Mouse (Mus musculus) limb, embryonic 15.5 days (tissue): ENCODE data around the gene Plaur. TPM values are rescaled to one million over a fixed set of nuclear protein-coding genes. Genes with fewer than 3 reads are reported as not detected.
A peak's percentile ranks its signal among the peaks of the same experiment; 100 is the strongest.

Experiments
- ATAC-seq: fragments of 200-750 bp; cut with Nextera tagmentation; 2 replicates; pipeline ENCODE4 v1.8.0; 2017; ENCODE audit warnings: low read depth, moderate TSS enrichment; ENCODE audit not compliant: insufficient number of reproducible peaks, low FRiP score, low TSS enrichment
- H3K27ac ChIP-seq: fragments of 300-500 bp; sonication (generic); 2 replicates; pipeline ENCODE4 v1.5.1; 2015; ENCODE audit warnings: moderate library complexity, mild to moderate bottlenecking, inconsistent platforms
- H3K27me3 ChIP-seq: fragments of 300-500 bp; sonication (generic); 2 replicates; pipeline ENCODE4 v1.6.1; 2015; ENCODE audit warnings: inconsistent platforms
- H3K36me3 ChIP-seq: fragments of 300-500 bp; sonication (generic); 2 replicates; pipeline ENCODE4 v1.6.1; 2015; ENCODE audit warnings: inconsistent platforms
- H3K4me1 ChIP-seq: fragments of 300-500 bp; sonication (generic); 2 replicates; pipeline ENCODE4 v1.6.1; 2015; ENCODE audit warnings: inconsistent platforms
- H3K4me2 ChIP-seq: fragments of 300-500 bp; sonication (generic); 2 replicates; pipeline ENCODE4 v1.6.1; 2015; ENCODE audit warnings: mild to moderate bottlenecking, inconsistent platforms
- H3K4me3 ChIP-seq: fragments of 300-500 bp; sonication (generic); 2 replicates; pipeline ENCODE4 v1.5.1; 2015; ENCODE audit warnings: mild to moderate bottlenecking, inconsistent platforms
- H3K9ac ChIP-seq: fragments of 300-500 bp; sonication (generic); 2 replicates; pipeline ENCODE4 v1.6.1; 2015; ENCODE audit warnings: inconsistent platforms
- H3K9me3 ChIP-seq: fragments of 300-500 bp; sonication (generic); 2 replicates; pipeline ENCODE4 v1.6.1; 2016; ENCODE audit warnings: inconsistent platforms
- WGBS: fragments of 180-500 bp; shearing (Covaris S2); methylation state at CpG from one replicate; pipeline ENCODE4 v1.1.7; 2015; 5-methylcytosine and 5-hydroxymethylcytosine counted together
- polyA plus RNA-seq: library from polyadenylated mRNA; unstranded; fragments of >200 nt; fragmentation: Nextera tagmentation; extraction: Ambion mirVana; gene quantifications from 2 replicates; pipeline ENCODE4 v1.2.1, GENCODE M21; 2015

The Plaur gene
- polyA plus RNA-seq, 1 experiment from 2014 or later, result 8.1 TPM

DNA sequence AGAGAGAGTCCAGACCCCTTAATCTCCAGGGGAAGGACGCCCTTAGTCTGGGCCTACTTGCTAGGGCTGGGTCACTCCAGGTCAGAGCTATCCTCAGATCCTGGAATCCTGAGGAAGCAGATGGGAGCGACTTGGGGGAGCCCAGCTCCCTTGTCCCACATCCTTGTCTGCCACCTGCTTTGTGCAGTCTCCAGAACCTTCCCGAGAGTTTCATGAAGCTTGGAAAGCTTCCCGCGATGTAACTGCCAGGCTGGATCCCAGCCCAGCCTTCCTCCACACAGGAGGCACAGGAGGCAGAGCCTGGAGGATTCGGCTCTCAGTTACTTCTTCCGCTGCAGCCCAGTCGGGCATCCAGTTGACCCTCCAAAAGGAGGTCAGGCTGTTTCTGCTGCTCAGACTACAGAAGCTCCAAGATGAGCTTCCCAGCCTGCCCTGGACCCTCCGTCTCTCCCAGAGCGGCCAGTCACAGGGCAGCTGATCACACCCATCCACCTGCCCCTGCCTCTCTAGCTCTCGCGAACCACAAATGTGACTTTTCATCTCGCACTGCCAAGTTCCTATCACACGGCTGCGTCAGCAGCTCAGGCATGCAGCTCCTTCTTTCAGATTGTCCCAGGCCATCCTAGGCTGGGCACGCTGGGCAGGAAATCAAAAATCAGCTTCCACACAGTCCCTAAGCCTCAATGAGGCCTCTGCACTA, 32.7 kb upstream of the Plaur start:
- Histone ChIP-seq H3K4me1 (0 out of 2 replicates have a peak, but pooled peaks cover 6% of the 10 kb centered on the region), H3K9me3 (no peaks in the 10 kb centered on the region; the same call in 1 of the 2 replicates), H3K27ac (peak overlapping the region; percentile 54; the same call in 1 of the 2 replicates), H3K27me3 (peaks cover 22% of the 10 kb centered on the region), H3K4me3 (no peak overlapping the region), H3K36me3 (no peaks in the 10 kb centered on the region), H3K4me2 (no peak overlapping the region), H3K9ac (no peak overlapping the region)
- 0 out of 2 replicates have a peak, but pooled peaks have one; percentile 26 for ATAC-seq
- 60% methylated on average over 16 of the region's 16 CpGs for WGBS

DNA sequence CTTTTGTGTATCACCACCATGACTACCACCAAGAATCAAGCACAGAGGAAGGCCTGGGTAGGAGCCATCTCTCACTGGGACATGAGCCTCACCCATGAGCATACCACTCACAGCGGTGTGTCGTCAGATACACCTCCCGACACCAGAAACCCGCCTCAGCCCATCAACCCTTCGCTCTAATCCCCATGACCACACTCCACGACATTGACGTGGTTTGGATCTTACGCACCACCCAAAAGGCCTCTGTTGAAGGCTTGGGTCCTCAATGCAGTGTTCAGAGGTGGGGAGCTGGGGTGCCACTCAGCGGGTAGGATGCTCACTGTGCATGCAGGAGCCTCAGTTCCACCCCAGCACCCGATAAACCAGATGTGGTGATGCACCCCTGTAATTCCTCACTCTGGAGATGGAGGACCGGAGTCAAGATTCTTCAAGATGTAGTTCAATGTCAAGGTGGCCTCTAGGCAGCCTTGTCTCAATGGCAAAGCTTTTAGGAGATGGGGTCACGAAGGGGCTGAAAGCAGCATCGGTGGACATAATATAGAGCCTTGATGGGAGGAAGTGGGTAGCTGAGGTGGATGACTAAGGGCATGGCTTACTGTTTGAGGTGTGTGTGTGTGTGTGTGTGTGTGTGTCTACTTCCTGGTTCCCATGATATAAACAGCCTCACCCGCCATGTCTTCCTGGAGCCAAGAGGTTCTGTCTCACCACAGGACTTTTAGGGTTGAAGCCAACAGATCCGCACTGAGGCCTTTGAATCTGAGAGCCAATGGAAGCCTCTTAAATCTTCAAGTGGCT, 31.5 kb upstream of the Plaur start:
- H3K9me3 ChIP-seq, result no peaks in the 10 kb centered on the region; the same call in 1 of the 2 replicates
- no peak overlapping the region for H3K4me3 ChIP-seq
- peaks cover 22% of the 10 kb centered on the region for H3K27me3 ChIP-seq
- H3K36me3 ChIP-seq, result no peaks in the 10 kb centered on the region
- no peak overlapping the region for H3K27ac ChIP-seq
- no peak overlapping the region for H3K9ac ChIP-seq
- no peak for ATAC-seq
- no peak overlapping the region for H3K4me2 ChIP-seq
- H3K4me1 ChIP-seq, result 0 out of 2 replicates have a peak, but pooled peaks cover 6% of the 10 kb centered on the region
- WGBS, result 94% methylated on average over 15 of the region's 15 CpGs

DNA sequence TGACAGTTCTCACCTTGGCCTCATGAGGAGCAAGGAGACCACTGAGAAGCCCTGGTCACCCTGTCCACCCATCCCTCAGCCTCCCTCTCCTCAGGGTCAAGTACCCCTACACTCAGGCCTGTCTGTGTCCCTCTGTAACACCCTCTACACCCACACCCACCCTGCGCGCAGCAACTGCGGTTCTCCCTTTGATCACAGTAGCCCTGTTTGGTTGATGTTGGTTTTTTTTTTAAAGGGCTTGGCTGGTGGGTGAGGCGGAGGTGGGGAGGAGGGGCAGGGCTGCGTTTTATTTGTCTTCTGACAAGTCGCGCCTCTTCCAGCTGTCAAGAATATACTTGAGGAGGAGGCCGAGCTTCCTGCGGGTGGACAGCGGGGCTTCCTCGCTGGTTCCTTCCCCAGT, 30.6 kb upstream of the Plaur start:
- peaks cover 22% of the 10 kb centered on the region for H3K27me3 ChIP-seq
- H3K36me3 ChIP-seq, result no peaks in the 10 kb centered on the region
- 57% methylated on average over 11 of the region's 11 CpGs for WGBS
- H3K4me3 ChIP-seq, result no peak overlapping the region
- H3K4me2 ChIP-seq, result no peak overlapping the region
- H3K9me3 ChIP-seq, result no peaks in the 10 kb centered on the region; the same call in 1 of the 2 replicates
- H3K27ac ChIP-seq, result no peak overlapping the region
- no peak overlapping the region for H3K9ac ChIP-seq
- 0 out of 2 replicates have a peak, but pooled peaks cover 6% of the 10 kb centered on the region for H3K4me1 ChIP-seq
- no peak for ATAC-seq

DNA sequence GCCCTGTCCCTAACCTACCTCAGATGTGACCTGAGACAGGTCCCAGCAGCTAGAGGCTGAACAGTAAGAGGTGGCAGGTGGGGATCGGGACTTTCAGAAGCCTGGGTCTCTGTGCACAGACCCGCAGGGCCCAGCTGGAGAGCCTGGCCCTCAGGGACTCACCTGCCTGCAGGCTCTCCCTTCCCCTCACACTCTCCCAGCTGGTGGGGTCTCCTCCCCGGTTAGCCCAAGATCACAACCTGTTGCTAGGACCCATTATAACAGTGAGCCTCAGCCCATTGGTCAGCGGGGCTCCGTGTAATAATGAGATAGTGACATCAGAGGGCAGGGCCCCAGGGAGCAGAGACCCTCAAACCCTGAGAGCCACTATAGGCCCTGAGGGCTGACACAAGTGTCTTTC, 27.0 kb upstream of the Plaur start:
- no peaks in the 10 kb centered on the region for H3K36me3 ChIP-seq
- ATAC-seq, result no peak

DNA sequence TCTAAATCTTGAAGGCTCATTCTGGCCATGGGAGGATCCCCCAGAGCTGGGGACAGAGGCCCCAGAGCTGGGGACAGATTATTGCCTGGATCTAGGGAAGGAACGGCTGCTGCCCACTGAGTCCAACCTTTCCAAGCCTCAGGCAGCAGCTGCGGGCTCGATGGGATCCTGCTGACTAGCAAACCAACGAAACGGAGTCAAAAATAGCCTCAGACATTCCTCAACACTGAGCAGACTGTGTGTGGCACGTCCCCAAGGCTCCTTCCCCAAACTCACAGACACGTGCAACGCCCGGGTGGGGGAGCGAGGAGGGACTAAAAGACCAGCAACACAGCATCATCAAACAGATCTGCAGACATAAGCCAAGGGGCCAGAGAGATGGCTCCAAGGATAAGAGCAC, 24.3 kb upstream of the Plaur start:
- Histone ChIP-seq H3K27me3 (peaks cover 11% of the 10 kb centered on the region), H3K36me3 (no peaks in the 10 kb centered on the region), H3K27ac (no peak overlapping the region), H3K9me3 (no peaks in the 10 kb centered on the region; the same call in 1 of the 2 replicates), H3K4me1 (0 out of 2 replicates have a peak, but pooled peaks cover 2% of the 10 kb centered on the region), H3K4me2 (no peak overlapping the region), H3K4me3 (no peak overlapping the region), H3K9ac (no peak overlapping the region)
- WGBS, result 56% methylated on average over 10 of the region's 10 CpGs
- ATAC-seq, result peak; percentile 32; the same call in 1 of the 2 replicates

More for the DNA sequence above, 27.0 kb upstream of the Plaur start:
- Histone ChIP-seq H3K9me3 (no peaks in the 10 kb centered on the region; the same call in 1 of the 2 replicates), H3K4me1 (0 out of 2 replicates have a peak, but pooled peaks cover 2% of the 10 kb centered on the region), H3K27ac (no peak overlapping the region), H3K4me3 (no peak overlapping the region), H3K27me3 (peaks cover 22% of the 10 kb centered on the region), H3K9ac (no peak overlapping the region), H3K4me2 (no peak overlapping the region)
- 74% methylated on average over 5 of the region's 5 CpGs for WGBS

DNA sequence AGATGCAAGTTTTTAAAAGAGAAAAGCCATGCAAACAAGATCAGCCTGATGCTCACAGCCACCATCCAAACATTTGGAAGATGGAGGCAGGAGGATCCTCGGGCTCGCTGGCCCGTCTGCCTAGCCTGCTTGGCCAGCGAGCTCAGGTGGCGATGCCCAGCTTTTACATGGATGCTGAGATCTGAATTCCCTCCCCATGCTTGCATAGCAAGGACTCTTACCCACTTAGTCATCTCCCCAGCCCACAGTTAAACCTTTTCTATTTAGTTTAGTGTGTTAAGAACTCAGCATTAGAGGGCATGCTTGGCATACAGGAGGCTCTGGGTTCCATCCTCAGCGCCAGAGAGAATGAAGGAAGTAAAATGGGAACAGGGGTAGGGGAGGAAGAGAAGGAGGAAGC, 23.1 kb upstream of the Plaur start:
- Histone ChIP-seq H3K9me3 (no peaks in the 10 kb centered on the region), H3K4me1 (0 out of 2 replicates have a peak, but pooled peaks cover 2% of the 10 kb centered on the region), H3K4me3 (no peak overlapping the region), H3K9ac (no peak overlapping the region), H3K27ac (no peak overlapping the region), H3K36me3 (no peaks in the 10 kb centered on the region), H3K4me2 (no peak overlapping the region), H3K27me3 (0 out of 2 replicates have a peak, but pooled peaks cover under 1% of the 10 kb centered on the region)
- no peak for ATAC-seq
- WGBS, result 76% methylated on average over 6 of the region's 6 CpGs

DNA sequence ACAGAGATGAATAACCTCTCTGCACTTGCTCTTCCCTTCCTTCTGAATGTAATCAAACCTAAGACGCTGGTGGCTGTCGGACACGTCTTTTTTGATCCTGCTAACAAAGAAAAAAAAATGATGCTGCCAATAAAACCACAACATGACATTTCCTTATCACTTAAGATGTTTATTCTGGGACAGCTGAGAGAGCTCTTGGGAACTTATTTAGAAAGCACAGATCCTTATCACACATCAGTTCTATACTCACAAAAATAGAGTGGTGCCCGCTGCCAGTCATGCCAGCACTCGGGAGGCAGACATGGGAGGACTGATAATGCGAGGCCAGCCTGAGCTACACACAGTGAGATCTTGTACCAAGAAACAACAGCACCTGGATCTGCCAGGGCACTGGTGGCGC, 22.4 kb upstream of the Plaur start:
- no peak overlapping the region for H3K27ac ChIP-seq
- no peaks in the 10 kb centered on the region for H3K36me3 ChIP-seq
- no peaks in the 10 kb centered on the region for H3K9me3 ChIP-seq
- H3K4me1 ChIP-seq, result 0 out of 2 replicates have a peak, but pooled peaks cover 2% of the 10 kb centered on the region
- H3K27me3 ChIP-seq, result no peaks in the 10 kb centered on the region
- no peak overlapping the region for H3K4me3 ChIP-seq
- WGBS, result 77% methylated on average over 7 of the region's 7 CpGs
- no peak overlapping the region for H3K9ac ChIP-seq
- ATAC-seq, result no peak
- H3K4me2 ChIP-seq, result no peak overlapping the region

DNA sequence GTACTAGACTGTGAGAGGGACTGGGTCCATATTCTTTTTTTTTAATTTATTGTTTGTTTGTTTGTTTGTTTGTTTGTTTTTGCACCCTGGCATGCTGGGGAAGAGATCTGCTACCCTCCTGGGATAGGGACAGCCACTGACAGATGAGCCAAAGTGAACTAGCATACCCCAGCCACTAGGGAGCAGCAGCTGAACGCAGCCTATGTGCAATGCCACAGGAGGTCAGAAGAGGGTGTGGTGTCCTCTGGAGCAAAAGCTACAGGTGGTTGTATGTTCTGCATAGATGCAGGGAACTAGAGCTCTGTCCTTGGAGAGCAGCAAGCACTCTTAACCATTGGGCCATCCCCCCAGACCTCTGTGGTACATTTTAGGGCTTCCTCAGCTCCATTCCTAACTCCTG, 20.5 kb upstream of the Plaur start:
- H3K36me3 ChIP-seq, result no peaks in the 10 kb centered on the region
- no peaks in the 10 kb centered on the region for H3K27me3 ChIP-seq
- H3K4me2 ChIP-seq, result no peak overlapping the region
- 0 out of 2 replicates have a peak, but pooled peaks cover 3% of the 10 kb centered on the region for H3K4me1 ChIP-seq
- H3K4me3 ChIP-seq, result no peak overlapping the region
- H3K9ac ChIP-seq, result no peak overlapping the region
- no peaks in the 10 kb centered on the region for H3K9me3 ChIP-seq
- no peak for ATAC-seq
- WGBS, result 6% methylated on average over 1 of the region's 1 CpGs
- H3K27ac ChIP-seq, result no peak overlapping the region

DNA sequence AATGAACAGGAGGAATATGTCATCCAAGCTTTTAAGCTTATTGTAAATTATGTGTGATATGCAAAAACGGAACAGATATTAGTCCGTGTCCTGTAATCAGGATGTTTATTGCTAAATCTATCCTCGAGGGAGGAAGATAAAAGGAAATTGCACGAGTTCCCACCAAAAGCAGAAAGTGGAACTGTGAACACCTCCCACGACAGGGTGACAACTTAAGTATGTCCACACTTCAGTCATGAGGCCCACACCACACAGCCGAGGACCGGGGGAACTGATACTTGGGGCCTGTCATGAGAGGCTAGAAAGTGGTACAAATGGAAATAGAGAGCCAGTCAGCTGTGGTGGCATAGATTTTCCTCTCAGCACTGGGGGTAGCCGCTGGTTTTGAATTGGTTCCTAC, 20.0 kb upstream of the Plaur start:
- Histone ChIP-seq H3K4me3 (no peak overlapping the region), H3K9ac (no peak overlapping the region), H3K4me2 (no peak overlapping the region), H3K36me3 (no peaks in the 10 kb centered on the region), H3K4me1 (0 out of 2 replicates have a peak, but pooled peaks cover 3% of the 10 kb centered on the region), H3K27me3 (no peaks in the 10 kb centered on the region), H3K27ac (no peak overlapping the region), H3K9me3 (no peaks in the 10 kb centered on the region)
- 65% methylated on average over 8 of the region's 8 CpGs for WGBS
- no peak for ATAC-seq

DNA sequence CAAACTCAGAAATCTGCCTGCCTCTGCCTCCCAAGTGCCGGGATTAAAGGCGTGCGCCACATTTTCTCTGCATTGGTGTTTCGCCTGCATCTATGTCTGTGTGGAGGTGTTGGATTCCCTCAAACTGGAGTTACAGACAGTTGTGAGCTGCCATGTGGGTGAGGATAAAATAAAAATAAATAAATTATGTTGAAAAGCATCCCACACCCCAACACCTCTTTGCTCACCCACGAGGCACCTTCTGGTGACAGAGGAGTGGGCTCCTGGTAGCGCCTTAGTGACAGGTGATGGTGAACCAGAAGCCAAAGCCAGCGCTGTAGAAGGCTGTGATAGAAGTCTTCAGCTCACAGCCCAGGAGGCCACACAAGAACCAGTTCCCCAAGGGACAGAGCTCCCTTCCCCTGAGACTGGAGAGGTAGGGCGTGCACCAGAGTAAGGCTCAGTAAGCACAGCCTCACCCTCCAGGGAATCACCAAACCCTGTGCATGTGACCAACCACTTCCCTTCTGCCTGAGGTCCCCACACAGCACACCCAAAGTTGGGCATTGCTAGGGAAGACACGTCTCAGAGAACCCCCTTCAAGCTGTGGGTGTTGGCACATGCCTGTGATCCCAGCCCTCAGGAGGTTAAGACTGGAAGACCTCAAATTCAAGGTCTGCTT, 16.9 kb upstream of the Plaur start:
- H3K27me3 ChIP-seq, result no peaks in the 10 kb centered on the region
- WGBS, result 88% methylated on average over 9 of the region's 9 CpGs
- H3K9me3 ChIP-seq, result no peaks in the 10 kb centered on the region
- H3K4me2 ChIP-seq, result no peak overlapping the region
- H3K9ac ChIP-seq, result no peak overlapping the region
- no peak overlapping the region for H3K4me3 ChIP-seq
- no peak for ATAC-seq
- H3K4me1 ChIP-seq, result 0 out of 2 replicates have a peak, but pooled peaks cover 2% of the 10 kb centered on the region
- H3K36me3 ChIP-seq, result no peaks in the 10 kb centered on the region
- H3K27ac ChIP-seq, result no peak overlapping the region

DNA sequence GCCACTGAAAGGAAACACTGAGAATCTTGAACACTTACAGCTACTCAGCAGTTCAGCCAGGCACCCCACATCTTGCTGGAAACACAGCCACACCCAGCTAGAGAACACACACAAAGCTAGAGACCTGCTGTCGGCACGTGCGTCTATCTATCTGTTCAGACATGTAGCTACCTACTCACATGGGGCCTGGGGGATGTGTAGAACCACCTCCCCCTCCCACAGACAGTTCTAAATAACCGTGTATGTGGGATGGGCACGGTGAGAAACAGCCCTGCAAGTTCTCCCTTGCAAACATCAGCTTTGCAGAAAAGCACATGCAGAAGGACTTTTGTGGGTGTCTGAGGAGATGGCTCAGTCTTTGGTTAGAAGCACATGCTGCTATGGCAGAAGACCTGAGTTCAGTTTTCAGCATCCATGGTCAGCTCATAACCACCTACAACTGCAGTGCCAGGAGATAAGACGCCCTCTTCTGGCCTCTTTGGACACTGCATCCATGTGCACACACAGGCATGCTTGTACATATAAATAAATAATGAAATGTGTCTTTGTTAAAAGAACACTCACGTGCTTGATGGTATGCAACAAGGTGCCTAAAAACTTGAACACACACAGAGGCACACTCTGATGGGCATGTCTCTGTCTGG, 15.5 kb upstream of the Plaur start:
- H3K27ac ChIP-seq, result no peak overlapping the region
- no peak for ATAC-seq
- H3K4me1 ChIP-seq, result 0 out of 2 replicates have a peak, but pooled peaks cover 2% of the 10 kb centered on the region
- H3K4me3 ChIP-seq, result no peak overlapping the region
- no peaks in the 10 kb centered on the region for H3K9me3 ChIP-seq
- no peak overlapping the region for H3K4me2 ChIP-seq
- H3K36me3 ChIP-seq, result no peaks in the 10 kb centered on the region
- 66% methylated on average over 7 of the region's 7 CpGs for WGBS
- H3K27me3 ChIP-seq, result no peaks in the 10 kb centered on the region
- no peak overlapping the region for H3K9ac ChIP-seq
